Mouse (Mus musculus) erythroblast, adult 5-6 weeks (primary cell): Measurements from ENCODE around the gene Ropn1. TPM values are rescaled to one million over a fixed set of nuclear protein-coding genes. Genes with fewer than 3 reads are reported as not detected.
"Not testable (repeated sequence)": the region's sequence is repeated elsewhere in the genome, so short reads cannot be mapped to it uniquely, and the experiment has no call there.

Source experiments
- ATAC-seq: replicated peaks from 2 replicates; pipeline ENCODE4 v1.8.0; 2016; ENCODE audit warnings: moderate number of reproducible peaks, mild to moderate bottlenecking, moderate TSS enrichment, inconsistent platforms; ENCODE audit not compliant: poor library complexity, low FRiP score, severe bottlenecking
- total RNA-seq, 2 experiments: library from RNA; stranded (forward) in 1 of 2; stranded (reverse) in 1 of 2; fragments of 150-400 nt in 1 of 2; fragments of 200-764, 138-1000 nt in 1 of 2; gene quantifications; 2 replicates each; pipeline versions ENCODE4 v1.2.3 to v1.2.4; 2015 to 2017; ENCODE audit warnings: low replicate concordance in 2 of 2

Ropn1 gene
- total RNA-seq, 2 experiments from 2014 or later: not detected

DNA sequence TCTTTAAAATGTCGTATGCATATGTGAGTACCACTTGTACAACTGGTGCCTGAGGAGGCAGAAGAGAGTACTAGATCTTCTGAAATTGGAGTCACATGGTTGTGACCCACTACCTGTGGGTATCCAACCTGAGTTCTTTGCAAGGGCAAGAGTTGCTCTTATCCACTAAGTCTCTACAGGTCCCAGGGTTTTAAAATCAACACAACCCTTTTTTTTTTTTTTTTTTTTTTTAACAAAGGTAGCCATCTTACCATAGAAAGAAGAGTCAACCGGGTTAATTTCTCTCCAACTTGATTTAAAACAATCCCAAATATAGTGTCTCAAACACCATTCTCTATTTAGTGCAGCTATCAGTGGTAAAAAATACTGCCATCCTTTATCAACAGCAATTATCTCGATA is 40.2 kb downstream of the Ropn1 start:
- no peak for ATAC-seq

DNA sequence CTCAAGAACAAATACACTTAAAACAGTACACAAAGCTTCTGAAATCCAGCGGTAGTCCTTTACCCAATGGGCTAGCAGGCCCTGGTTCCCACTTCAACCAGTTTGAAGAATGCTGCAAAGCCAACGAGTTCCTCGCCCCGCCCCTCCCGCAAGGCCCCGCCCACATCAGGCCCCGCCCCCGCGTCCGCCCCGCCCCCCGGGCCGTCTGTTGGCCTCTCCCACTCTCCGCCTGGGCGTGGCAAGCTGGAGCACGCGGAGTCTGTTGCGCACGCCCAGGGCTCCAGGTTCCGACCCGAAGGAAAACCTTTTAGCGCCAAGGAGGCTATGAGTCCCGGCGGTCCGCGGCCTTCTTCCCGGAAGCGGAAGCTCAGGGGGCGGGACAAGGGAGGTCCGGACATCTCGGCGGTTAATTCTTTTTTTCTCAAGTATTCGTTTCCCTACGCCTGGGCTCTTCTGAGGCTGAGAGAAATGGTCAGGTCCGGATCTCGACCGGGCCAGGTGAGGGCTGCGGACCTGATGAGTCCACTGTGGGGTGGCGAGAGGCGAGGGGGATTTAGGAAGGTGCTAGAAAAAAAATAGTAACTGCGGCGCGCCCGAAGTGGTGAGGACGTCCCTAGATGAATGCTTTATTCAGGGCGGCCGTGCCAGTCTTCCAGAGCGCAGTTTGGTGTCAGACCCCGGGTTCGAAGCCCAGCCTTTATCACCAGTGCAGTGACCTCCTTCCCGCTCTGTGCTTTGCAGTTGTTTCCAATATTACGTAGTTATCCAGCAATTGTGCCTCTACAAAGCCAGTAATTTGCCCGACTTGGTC is 40.8 kb downstream of the Ropn1 start, which contains the start of gene Ccdc14:
TSS of gene Ccdc14 (plus strand) at position 283 of the 811 bp plus-strand sequence.
- ATAC-seq: peak; percentile 94

DNA sequence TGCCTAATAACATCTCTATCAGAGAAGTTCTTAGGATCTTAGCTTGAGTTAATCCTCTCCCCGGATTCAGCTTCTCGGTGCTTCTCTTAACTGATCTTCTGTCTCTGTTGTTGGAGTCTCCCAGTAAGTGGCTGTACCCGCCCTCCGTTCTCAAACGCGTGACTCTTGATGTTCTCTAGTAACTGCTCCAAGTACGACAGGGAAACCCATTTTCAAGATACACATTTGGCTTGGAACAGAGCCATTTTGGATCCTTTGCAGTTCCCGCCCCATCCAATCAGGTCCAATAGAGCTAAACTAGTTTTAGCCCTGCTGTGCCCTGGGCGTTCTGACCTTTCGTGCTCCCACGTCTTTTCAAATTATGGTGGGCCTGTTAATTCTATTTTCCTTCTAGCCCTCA is 41.4 kb downstream of the Ropn1 start:
- peak; percentile 21; the same call in 1 of the 2 replicates for ATAC-seq

DNA sequence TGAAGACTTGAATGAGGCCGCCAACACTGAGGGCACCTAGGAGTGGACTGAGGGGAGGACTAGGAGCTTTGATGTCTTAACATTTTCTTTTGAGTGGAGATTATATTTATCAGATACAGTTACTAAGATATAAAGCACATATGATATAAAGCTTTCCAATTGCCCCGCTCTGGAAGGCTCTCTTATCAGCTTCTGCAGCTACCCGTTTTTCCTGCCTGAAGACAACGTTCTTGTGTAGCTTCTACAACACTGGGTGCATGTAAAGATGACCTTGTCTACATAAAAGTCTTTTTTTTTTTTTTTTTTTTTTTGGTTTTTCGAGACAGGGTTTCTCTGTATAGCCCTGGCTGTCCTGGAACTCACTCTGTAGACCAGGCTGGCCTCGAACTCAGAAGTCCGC is 44.8 kb downstream of the Ropn1 start:
- ATAC-seq: no peak

DNA sequence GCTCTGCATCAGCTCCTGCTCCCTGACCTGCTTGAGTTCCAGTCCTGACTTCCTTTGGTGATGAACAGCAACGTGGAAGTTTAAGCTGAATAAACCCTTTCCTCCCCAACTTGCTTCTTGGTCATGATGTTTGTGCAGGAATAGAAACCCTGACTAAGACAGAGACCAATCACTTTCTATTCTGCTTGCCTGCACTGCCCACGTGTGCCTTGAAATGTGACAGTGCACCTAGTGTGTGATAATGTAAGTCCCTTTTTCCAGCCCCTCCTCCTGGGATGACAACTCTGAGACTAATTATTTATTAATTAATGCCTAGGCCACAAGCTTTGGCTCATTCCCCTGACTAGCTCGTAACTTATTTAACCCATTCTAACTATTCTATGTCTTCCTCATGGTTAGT is 49.0 kb downstream of the Ropn1 start:
- not testable (repeated sequence) for ATAC-seq

DNA sequence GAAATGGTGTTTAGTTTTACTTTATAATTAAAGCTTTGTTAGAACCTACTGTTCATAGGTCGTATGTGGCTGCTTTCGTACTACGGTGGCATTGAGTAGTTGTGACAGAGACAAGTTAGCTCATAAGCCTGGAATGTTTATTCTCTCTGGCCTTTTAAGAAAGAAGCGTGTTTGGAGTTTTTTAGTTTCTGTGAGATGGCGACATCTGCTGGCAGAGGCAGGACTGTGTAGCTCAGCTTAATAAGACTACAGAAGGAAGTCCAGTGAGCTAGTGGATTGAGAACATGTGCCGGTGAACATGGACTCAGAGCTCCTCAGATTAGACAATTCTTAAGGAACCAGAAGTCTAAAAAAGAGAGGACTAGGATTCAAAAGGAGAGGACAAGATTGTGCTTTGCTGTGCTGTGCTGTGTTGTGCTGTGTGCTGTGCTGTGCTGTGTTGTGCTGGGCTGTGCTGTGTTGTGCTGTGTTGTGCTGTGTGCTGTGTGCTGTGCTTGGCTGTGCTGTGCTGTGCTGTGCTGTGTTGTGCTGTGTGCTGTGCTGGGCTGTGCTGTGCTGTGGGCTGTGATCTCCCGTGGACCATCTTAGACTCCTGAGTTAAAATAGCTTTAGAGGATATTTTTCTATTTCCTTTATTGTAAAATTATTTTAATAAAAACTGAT is 50.6 kb downstream of the Ropn1 start:
- peak; percentile 69 for ATAC-seq

DNA sequence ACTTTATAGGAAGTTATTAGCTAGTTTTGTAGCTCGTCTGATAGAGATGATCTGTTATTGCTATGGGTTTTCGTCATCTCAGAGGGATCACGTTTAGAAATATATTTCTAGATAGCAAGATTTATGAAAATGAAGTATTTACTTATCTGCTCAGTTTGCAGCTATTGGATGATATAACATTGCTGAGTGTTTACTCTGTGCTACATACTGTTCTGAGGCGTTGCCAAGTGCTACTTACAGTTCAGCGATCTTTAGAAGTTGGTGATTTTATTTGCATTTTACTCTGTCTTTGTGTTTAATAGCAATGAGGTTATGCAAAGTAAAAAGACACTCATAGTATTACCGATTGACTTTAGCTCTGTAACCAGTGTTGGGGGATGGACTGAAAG is 51.1 kb downstream of the Ropn1 start:
- no peak for ATAC-seq

DNA sequence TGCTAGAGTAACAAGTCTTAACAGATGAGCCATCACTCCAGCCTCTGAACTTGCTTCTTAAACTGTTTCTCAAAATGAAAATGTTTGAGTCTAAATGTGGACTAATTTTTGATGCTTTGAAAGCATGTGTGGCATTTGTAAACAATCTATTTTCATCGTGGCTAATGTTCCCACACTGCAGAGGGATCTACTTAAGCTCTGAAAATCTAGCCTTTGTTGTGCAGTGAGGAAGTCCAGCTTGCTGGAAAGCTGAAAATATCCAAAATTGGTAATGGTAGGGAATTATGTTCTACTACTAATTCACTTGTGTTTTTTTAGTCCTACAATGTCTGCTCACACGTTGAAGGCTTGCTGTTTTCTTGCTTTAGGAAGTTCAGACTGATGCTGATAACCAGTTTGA is 56.3 kb downstream of the Ropn1 start:
- no peak for ATAC-seq

DNA sequence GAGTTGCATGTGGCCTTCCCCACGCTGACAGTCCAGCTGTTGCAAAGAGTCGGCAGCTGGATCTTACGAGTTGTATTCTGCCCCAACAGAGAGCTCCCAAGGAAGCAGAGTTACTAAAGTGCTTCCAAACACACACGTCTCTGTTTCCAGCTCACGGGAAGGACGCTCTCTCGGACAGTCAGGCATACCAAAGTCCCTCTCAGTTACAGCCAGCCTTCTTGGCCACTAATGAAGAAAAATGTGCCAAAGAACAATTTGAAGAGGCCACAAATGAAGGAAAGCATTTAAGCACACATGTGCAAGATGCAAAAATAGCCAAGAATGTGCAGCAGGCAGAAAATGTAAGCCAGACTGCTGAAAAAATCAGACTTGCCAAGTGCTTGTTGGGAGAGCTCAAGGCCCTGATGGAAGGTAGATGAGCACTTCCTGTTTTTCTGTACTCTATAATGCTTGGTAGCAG is 56.8 kb downstream of the Ropn1 start:
- no peak for ATAC-seq

DNA sequence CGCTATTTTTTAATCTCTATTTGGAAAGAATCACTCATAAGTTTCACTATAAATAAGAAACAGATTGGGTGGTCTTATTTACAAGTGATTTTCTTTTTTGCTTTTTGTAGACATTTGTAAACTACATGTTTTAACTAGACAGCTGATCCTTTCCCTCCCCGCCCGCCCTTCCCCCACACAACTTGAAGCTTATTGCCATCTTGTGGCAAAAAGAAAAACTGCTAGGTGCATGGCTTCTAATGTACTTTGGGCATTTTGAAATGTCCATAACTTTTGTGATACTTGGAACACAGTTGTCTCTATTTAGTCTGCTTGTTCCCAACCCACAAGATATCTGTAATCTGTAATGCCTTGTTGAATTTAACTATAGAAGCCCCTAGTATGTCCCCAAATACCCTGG is 61.8 kb downstream of the Ropn1 start:
- ATAC-seq: no peak

DNA sequence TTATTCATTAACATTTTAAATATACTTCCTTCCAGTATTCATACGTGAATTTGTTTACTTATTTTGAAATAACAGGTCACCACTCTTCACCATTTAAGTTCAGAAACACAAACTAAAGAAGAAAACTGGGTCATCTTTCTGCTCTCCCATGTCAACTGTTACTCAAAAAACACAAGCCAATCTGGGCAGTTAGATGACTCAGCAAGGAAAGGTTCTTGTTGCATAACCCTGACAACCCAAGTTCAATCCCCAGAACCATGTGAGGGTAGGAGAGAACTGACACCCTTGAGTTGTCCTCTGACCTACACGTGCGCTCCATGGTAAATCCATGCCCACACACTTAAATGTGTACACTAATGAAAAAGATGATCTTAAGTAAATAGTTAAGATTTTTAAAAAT is 75.4 kb downstream of the Ropn1 start:
- no peak for ATAC-seq

Other genes starting within 250 kb of the Ropn1 start
- gene Kalrn, start 76.4 kb upstream of the Ropn1 start, total RNA-seq (2015; ENCODE audit: low replicate concordance): not detected in 2 replicates
- gene Kalrn, start 76.4 kb upstream of the Ropn1 start, total RNA-seq (2017; ENCODE audit: low replicate concordance): 0.84 and 0.94 TPM in 2 replicates
- gene Ccdc14, start 40.7 kb downstream of the Ropn1 start, total RNA-seq (2015; ENCODE audit: low replicate concordance): 2.1 and 3.1 TPM in 2 replicates
- gene Ccdc14, start 40.7 kb downstream of the Ropn1 start, total RNA-seq (2017; ENCODE audit: low replicate concordance): 1.4 and 2.0 TPM in 2 replicates
- gene Mylk, start 95.3 kb downstream of the Ropn1 start, total RNA-seq (2015; ENCODE audit: low replicate concordance): 0.38 and 0.63 TPM in 2 replicates
- 0.85 and 1.1 TPM in 2 replicates for gene Mylk, start 95.3 kb downstream of the Ropn1 start, total RNA-seq (2017; ENCODE audit: low replicate concordance)